Mouse (Mus musculus) layer of hippocampus, postnatal 14 days (tissue): ENCODE measurements at regions not wholly inside any gene's neighbourhood (a gene's known extent, or its start where the extent isn't known, plus 50 kb on each side); places are given as distances from the start of the nearest gene placed in this dataset.

ENCODE experiments used
- DNase-seq, 2 experiments: peaks; one replicate each; pipeline ENCODE4 v3.0.0; 2021 to 2022; ENCODE audit warnings: low spot score in 2 of 2, mixed read lengths in 1 of 2

GRCm38 (mm10) chr10:24357636-24358035 is 134.3 kb downstream of the Moxd1 start:
- DNase-seq, result no peak

- no peak for DNase-seq
Observed at GRCm38 (mm10) chr10:24361424-24361823, 138.1 kb downstream of the Moxd1 start.

- no peak for DNase-seq
Observed at GRCm38 (mm10) chr10:24365369-24365768, 142.1 kb downstream of the Moxd1 start.

- no peak for DNase-seq
Observed at GRCm38 (mm10) chr10:24367010-24367409, 143.7 kb downstream of the Moxd1 start.

GRCm38 (mm10) chr10:24373957-24374356 is 150.6 kb downstream of the Moxd1 start:
- DNase-seq, result no peak

GRCm38 (mm10) chr10:24379291-24379690 is 156.0 kb downstream of the Moxd1 start:
- no peak for DNase-seq

GRCm38 (mm10) chr10:24380478-24381273 is 157.4 kb downstream of the Moxd1 start:
- DNase-seq, result no peak

GRCm38 (mm10) chr10:24381917-24382316 is 158.6 kb downstream of the Moxd1 start:
- peak in 1 of 2 experiments; percentile 27 for DNase-seq

DNA sequence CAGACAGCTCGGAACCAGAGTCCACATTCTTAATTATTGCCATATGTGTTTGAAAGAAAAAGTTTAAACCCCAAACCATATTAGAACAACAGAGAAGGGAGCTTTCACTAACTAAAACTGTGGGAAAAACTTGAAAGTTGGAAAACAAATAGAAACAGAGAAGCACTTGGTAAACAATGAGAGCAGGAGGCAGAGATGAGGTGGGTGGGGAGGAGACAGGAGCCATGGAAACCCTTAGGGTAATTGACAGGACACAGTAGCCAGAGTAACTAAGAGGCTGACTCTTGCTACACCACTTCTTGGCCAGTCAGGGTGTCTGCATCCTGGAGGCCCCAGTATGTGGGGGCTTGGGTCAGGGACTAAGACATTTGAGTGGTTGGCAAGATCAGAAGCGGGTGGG is 160.7 kb downstream of the Moxd1 start:
- no peak for DNase-seq

DNA sequence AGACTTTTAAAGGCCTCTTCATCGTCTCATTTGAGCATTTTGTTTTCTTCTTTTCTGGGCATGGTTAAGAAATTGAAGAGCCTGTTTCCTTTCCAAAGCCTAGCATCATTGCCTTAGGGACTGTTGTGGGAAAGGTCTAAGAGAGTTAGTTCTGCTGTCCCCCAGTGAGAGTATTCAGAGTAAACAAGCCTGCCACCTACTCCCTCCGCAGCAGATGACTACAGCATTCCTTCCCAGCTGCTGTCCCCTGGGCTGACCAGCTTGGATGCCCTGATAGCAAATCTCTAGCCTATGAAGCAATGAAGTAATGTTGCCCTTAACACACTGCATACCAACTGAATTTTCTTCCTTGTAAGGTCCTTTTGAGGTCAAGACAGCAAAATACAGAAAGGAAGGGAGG is 164.9 kb downstream of the Moxd1 start:
- no peak for DNase-seq

GRCm38 (mm10) chr10:24391039-24391438 is 167.7 kb downstream of the Moxd1 start:
- no peak for DNase-seq

DNA sequence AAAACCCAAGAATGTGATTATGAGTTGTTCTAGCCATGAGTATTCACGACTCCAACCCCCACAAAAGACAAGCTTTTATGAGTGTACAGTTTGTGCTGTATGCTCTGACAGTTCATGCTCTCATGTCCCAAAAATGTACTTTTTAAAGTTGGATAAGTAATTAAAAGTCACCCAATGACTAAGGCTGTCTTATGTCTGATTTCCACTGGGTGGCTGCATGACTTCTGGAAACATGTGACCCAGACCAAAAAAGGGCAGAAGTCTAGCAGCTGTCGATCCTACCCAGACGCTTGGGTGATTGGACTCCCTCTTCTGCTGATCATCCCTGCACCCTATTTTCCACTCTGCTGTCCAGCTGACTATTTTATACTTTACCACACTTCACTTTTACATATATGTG is 168.7 kb downstream of the Moxd1 start:
- DNase-seq, result no peak

DNA sequence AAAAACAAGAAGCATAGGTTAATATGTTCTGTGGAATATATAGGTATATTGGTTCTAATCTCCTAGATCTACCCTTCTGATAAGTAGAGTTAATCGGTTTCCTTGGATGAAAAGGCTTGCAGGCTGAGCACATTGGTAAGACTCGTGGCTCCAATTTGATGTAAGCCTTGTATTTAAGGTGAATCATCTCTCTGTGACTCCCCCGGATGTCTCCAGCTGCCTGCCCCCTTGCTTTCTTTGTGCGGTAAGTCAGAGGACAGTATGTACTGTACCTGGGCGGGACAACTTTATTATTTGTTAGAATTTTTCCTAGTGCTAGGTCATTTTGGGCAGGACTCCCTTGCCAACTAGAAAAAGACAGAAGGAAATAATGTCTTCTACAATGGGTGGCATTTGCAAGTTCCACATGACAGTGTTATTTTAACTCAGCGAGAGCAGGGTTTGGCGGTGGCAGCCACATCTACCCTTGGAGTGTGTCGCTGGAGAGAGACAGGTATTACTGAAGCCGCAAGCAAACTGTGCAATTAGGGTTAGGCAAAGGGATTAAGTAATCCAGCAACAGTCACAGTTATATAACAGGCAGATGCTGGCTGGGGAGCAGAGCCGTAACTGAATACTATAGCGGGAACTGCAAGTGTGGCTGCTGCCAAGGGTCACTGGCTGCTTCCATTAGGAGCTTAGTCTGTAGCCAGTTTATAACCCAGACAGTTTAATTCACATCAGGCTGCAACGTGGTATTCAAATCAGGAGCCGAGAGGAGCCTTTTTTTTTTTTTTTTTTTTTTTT is 172.9 kb downstream of the Moxd1 start:
- DNase-seq, result no peak

DNA sequence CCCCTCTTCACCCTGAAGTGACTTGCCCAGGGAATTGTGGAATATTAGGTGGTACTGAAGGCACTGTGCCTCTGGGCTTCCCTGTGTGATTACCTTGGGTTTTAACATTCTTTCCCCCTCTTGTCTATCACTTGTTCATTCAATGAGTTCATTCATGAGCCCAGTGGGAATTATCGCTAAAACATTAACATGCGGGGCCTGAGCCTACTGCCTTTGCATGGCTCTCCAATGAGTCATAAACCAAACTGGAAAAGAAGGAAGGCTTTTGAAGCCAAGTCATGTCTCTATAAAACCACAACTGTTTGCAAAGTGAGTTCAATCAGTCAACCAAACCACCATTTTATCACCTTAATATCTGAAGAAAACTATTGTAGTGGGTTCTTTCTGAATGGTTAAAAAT is 173.8 kb downstream of the Moxd1 start:
- DNase-seq, result no peak

GRCm38 (mm10) chr10:24404851-24405250 is 181.5 kb downstream of the Moxd1 start:
- no peak for DNase-seq

DNA sequence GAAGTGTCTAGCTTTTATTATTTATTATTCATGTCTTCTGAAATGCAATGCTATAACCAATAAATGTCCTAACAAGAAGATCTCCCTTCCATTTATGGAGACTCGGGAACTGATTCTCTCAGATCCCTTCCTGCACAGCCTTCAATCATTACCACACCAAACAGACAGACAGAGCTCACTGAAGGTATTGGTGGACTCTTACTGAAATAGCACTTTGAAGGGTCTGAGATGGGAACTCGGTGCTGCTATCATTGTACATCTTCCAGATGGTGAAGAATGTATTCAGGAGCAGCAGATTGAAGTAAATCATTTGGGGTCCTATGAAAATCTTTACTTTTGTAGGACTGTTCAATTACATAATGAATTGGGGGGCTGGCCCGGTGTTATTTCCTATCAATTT is 183.6 kb downstream of the Moxd1 start:
- no peak for DNase-seq

DNA sequence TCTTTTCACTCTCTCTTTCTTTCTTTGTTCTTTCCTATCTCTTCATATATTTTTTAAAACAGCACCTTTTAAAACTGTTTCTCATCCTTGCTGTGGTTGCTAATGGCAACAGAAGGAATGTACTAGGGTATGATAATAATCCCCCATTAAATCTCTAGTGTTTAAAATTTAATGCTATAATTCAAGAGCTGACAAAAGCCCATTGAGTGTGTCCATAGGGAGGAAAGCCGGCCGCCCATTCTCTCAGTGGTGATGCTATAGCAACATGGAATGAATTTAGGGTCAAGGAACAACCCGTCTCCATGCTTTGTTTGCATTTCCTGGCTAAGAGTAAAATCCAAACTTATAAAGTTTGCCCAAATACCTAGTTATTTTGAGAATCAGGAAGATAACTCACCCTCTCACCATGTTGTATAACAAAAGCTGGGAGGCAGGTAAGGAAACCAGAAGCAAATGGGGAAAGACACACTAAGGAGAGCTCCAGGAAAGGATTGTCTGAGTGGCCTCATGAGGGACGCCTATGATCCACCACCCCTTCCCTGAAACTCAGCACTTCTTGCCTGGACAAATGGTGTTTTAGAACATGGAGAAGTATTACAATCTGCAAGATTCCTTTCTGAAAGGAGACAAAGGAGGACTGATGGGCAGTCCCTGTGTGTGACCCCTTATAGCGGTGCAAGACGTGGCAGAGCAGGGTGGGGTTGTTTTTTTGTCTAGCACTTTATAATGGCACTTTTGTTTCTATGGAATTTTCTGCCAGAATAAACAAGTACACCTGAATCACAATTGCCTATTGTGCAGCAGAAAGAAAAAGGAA is 184.3 kb downstream of the Moxd1 start:
- no peak for DNase-seq

DNA sequence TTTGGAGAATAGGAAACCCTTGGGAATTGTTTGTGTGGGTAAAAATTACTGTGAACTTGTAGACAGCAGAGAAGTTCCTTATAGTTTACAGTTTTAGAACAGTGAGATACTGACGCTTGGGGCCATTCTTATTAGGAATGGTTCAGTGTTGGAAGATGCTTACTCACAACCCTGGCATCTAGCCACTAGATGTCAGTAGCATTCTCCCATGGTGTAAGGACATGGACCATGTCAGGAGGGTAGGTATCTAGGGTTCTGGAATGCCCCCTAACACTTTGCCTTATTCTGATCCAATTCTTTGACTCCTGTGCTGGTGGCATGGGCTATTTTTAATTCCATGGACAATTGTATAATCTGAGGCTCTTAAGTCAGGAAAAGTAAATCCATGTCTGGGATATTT is 185.3 kb upstream of the Ccn2 start:
- peak in 1 of 2 experiments; percentile 9 for DNase-seq

DNA sequence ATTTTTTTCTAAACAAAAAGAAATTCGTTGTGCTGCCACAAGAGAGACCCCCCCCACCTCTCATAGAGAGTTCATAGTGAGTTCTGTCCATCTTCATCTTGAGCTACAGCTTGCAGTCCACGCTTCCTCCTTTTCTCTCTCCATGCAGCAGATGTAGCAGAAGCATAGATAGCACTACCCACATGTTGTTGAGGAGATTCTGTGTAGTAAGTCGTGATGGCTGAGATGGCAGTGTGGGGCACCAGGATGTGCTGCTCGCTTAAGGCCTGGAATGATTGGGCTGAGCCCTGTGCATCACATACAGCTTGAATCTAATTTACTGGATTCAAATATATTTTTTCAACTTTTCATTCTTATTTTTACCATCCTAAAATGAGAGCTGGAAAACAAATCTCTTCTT is 184.4 kb upstream of the Ccn2 start:
- DNase-seq, result no peak

DNA sequence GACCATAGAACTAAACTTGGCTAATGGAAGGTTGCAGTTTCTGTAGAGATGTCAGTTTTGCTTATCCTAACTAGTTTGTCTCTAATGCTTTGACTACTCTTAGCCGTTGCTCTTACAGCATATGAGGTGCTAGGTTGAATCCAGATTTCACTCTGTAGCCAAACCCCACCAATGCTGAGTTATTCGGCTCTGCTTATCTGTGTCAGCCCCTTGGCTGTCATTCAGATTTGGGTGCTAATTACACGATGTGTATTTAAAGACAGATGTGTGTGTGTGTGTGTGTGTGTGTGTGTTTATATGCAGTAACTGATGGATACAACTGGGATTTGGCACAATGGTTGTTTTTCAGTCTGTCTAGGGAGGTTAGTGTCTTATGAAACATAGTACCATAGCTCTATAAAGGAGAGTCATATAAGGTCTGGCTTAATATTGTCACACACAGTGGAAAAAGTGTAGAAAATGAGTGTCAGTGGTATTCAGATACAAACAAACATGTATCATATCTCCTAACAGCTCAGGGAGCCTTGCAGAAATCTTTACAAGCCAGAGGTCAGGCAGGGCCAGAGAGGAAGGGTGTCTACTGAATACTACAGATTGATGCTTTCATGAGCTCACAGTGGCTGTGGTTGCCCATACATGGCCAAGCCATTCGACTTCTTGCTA is 172.6 kb upstream of the Ccn2 start:
- no peak for DNase-seq

GRCm38 (mm10) chr10:24433737-24434367 is 161.4 kb upstream of the Ccn2 start:
- peak in 1 of 2 experiments; percentile 23 for DNase-seq
